Mouse (Mus musculus) intestine, embryonic 14.5 days (tissue): Measurements from ENCODE around the gene Gm49416. TPM values are rescaled to one million over a fixed set of nuclear protein-coding genes. Genes with fewer than 3 reads are reported as not detected.
"Not testable (repeated sequence)": the region's sequence is repeated elsewhere in the genome, so short reads cannot be mapped to it uniquely, and the experiment has no call there.

Experiments used
- ATAC-seq: fragments of 200-750 bp; cut with Nextera tagmentation; replicated peaks from 2 replicates; pipeline ENCODE4 v1.8.0; 2017; ENCODE audit warnings: low read depth, moderate number of reproducible peaks, moderate TSS enrichment, moderate library complexity; ENCODE audit not compliant: low FRiP score, low TSS enrichment
- DNase-seq: peaks from one replicate; pipeline ENCODE4 v3.0.0-alpha.2; 2018; ENCODE audit warnings: low spot score
- H3K27ac ChIP-seq: fragments of 300-500 bp; sonication (generic); 2 replicates; pipeline ENCODE4 v1.5.1; 2014; ENCODE audit warnings: low read depth, mild to moderate bottlenecking, control low read depth
- H3K27me3 ChIP-seq: fragments of 300-500 bp; sonication (generic); replicated peaks from 2 replicates; pipeline ENCODE4 v1.6.1; 2014; ENCODE audit warnings: low read length, control low read depth; ENCODE audit not compliant: control insufficient read depth, insufficient read depth
- H3K36me3 ChIP-seq: fragments of 300-500 bp; sonication (generic); 2 replicates; pipeline ENCODE4 v1.6.1; 2014; ENCODE audit warnings: low read length, control low read depth; ENCODE audit not compliant: control insufficient read depth, insufficient read depth
- H3K4me1 ChIP-seq: fragments of 300-500 bp; sonication (generic); replicated peaks from 2 replicates; pipeline ENCODE4 v1.6.1; 2014; ENCODE audit warnings: low read length, control low read depth, mixed read lengths; ENCODE audit not compliant: control insufficient read depth, insufficient read depth
- H3K4me2 ChIP-seq: fragments of 300-500 bp; sonication (generic); 2 replicates; pipeline ENCODE4 v1.6.1; 2014; ENCODE audit warnings: low read length
- H3K4me3 ChIP-seq: fragments of 300-500 bp; sonication (generic); 2 replicates; pipeline ENCODE4 v1.5.1; 2014; ENCODE audit warnings: low read depth, low read length, control low read depth, mixed read lengths
- H3K9ac ChIP-seq: fragments of 300-500 bp; sonication (generic); 2 replicates; pipeline ENCODE4 v1.6.1; 2014; ENCODE audit warnings: mild to moderate bottlenecking, low read length
- H3K9me3 ChIP-seq: fragments of 300-500 bp; sonication (generic); 2 replicates; pipeline ENCODE4 v1.6.1; 2016; ENCODE audit warnings: low read length, control low read depth; ENCODE audit not compliant: control insufficient read depth
- WGBS: fragments of 180-500 bp; shearing (Covaris S2); extraction: QIAGEN DNeasy Blood & Tissue Kit; methylation state at CpG from one replicate; pipeline ENCODE4 v1.1.7; 2014; 5-methylcytosine and 5-hydroxymethylcytosine counted together
- polyA plus RNA-seq: library from polyadenylated mRNA; unstranded; fragments of >200 nt; fragmentation: Nextera tagmentation; extraction: Ambion mirVana; gene quantifications from 2 replicates; pipeline ENCODE4 v1.2.1, GENCODE M21; 2014

Gene Gm49416
- polyA plus RNA-seq, 1 experiment from 2014 or later, result not detected

- Histone ChIP-seq H3K9ac (peak overlapping the region; percentile 97), H3K4me2 (peak overlapping the region; percentile 85)
- DNase-seq, result no peak
These were observed 1.7 kb upstream of the Gm49416 start for GRCm38 (mm10) chr19:8886916-8887584.

GRCm38 (mm10) chr19:8887585-8888463 lies 902 bp upstream of the Gm49416 start:
- Histone ChIP-seq H3K27me3 (no peaks in the 10 kb centered on the region), H3K9ac (peak overlapping the region; percentile 97), H3K9me3 (no peaks in the 10 kb centered on the region), H3K27ac (peak overlapping the region; percentile 88), H3K4me3 (peak overlapping the region; percentile 79), H3K4me1 (peaks cover 13% of the 10 kb centered on the region), H3K36me3 (peaks cover 15% of the 10 kb centered on the region), H3K4me2 (peak overlapping the region; percentile 85)
- DNase-seq (peak; percentile 55), ATAC-seq (no peak)
- 18% methylated on average over 19 of the region's 19 CpGs for WGBS

More at GRCm38 (mm10) chr19:8886916-8887584, 1.7 kb upstream of the Gm49416 start:
- no peak for ATAC-seq
- 43% methylated on average over 1 of the region's 1 CpGs for WGBS
- Histone ChIP-seq H3K9me3 (no peaks in the 10 kb centered on the region), H3K36me3 (peaks cover 15% of the 10 kb centered on the region), H3K27ac (peak overlapping the region; percentile 88), H3K27me3 (no peaks in the 10 kb centered on the region), H3K4me3 (peak overlapping the region; percentile 79; the same call in 1 of the 2 replicates), H3K4me1 (peaks cover 13% of the 10 kb centered on the region)

- Histone ChIP-seq H3K4me2 (peak within 1 kb of the TSS; percentile 92), H3K27ac (peak within 1 kb of the TSS; percentile 60), H3K36me3 (peaks cover 41% of the 10 kb centered on the region), H3K4me1 (peaks cover 12% of the 10 kb centered on the region), H3K27me3 (no peaks in the 10 kb centered on the region), H3K9me3 (no peaks in the 10 kb centered on the region), H3K9ac (peak within 1 kb of the TSS; percentile 64), H3K4me3 (peak within 1 kb of the TSS; percentile 91)
- DNase-seq, result peak; percentile 94
- ATAC-seq, result peak; percentile 41
- WGBS, result 2% methylated on average over 54 of the region's 54 CpGs
These were observed 4.4 kb downstream of the Gm49416 start, which contains the start of gene Ints5 for GRCm38 (mm10) chr19:8892829-8893766. Gene Ints5 (plus strand): TSS chr19:8893005.

- H3K27ac ChIP-seq, result no peak overlapping the region
- H3K4me1 ChIP-seq, result peaks cover 21% of the 10 kb centered on the region
- WGBS, result 92% methylated on average over 9 of the region's 9 CpGs
- no peak overlapping the region for H3K4me3 ChIP-seq
- DNase-seq (no peak), ATAC-seq (no peak)
- H3K27me3 ChIP-seq, result no peaks in the 10 kb centered on the region
- no peaks in the 10 kb centered on the region for H3K9me3 ChIP-seq
- H3K4me2 ChIP-seq, result no peak overlapping the region
- H3K9ac ChIP-seq, result no peak overlapping the region
- H3K36me3 ChIP-seq, result peaks cover 38% of the 10 kb centered on the region
These were observed 6.8 kb downstream of the Gm49416 start for GRCm38 (mm10) chr19:8895397-8895960.

GRCm38 (mm10) chr19:8896231-8896630 lies 7.5 kb downstream of the Gm49416 start:
- H3K27ac ChIP-seq, DNase-seq, H3K27me3 ChIP-seq, H3K4me3 ChIP-seq, H3K9me3 ChIP-seq, H3K9ac ChIP-seq, ATAC-seq, H3K4me2 ChIP-seq: not testable (repeated sequence)
- WGBS, result 88% methylated on average over 5 of the region's 5 CpGs
- peaks cover 21% of the 10 kb centered on the region for H3K4me1 ChIP-seq
- peaks cover 32% of the 10 kb centered on the region for H3K36me3 ChIP-seq

GRCm38 (mm10) chr19:8897211-8897864 lies 8.6 kb downstream of the Gm49416 start:
- Histone ChIP-seq H3K9ac (peak overlapping the region; percentile 97), H3K36me3 (peaks cover 33% of the 10 kb centered on the region), H3K4me1 (peaks cover 21% of the 10 kb centered on the region), H3K4me2 (peak overlapping the region; percentile 58), H3K27ac (peak overlapping the region; percentile 84), H3K4me3 (peak overlapping the region; percentile 96)
- peak; percentile 30 for ATAC-seq
- not testable (repeated sequence) for H3K9me3 ChIP-seq, H3K27me3 ChIP-seq
- 25% methylated on average over 21 of the region's 21 CpGs for WGBS
- DNase-seq, result peak; percentile 66

- under 1% methylated on average over 53 of the region's 53 CpGs for WGBS
- Histone ChIP-seq H3K9ac (peak within 1 kb of the TSS; percentile 97), H3K4me1 (peaks cover 21% of the 10 kb centered on the region), H3K36me3 (peaks cover 37% of the 10 kb centered on the region), H3K27me3 (no peaks in the 10 kb centered on the region), H3K4me3 (peak within 1 kb of the TSS; percentile 96), H3K4me2 (peak within 1 kb of the TSS; percentile 85), H3K27ac (peak within 1 kb of the TSS; percentile 84), H3K9me3 (no peaks in the 10 kb centered on the region)
- peak; percentile 98 for ATAC-seq
- DNase-seq, result peak; percentile 95
These were observed 9.3 kb downstream of the Gm49416 start, which contains the start of gene Ganab for GRCm38 (mm10) chr19:8897865-8898495. Gene Ganab (plus strand): TSS chr19:8898071.
